Mouse (Mus musculus) left cerebral cortex, postnatal 10 days (tissue): ENCODE results near the gene Tespa1. TPM values are rescaled to one million over a fixed set of nuclear protein-coding genes. Genes with fewer than 3 reads are reported as not detected.
A peak's percentile ranks its signal among the peaks of the same experiment; 100 is the strongest.
"Not testable (repeated sequence)": the region's sequence is repeated elsewhere in the genome, so short reads cannot be mapped to it uniquely, and the experiment has no call there.

Experiments
- DNase-seq, 2 experiments: peaks; one replicate each; pipeline ENCODE4 v3.0.0; 2021 to 2022; ENCODE audit warnings: low spot score in 2 of 2, mixed read lengths in 1 of 2; ENCODE audit errors: extremely low spot score in 1 of 2
- intact Hi-C: fragments of 180-260 bp; cut with DNase I; formaldehyde crosslinking; loops from one replicate; pipeline ENCODE4 v1.15.1; 2025
- total RNA-seq, 2 experiments: library from RNA; stranded (reverse); gene quantifications; 2 replicates each; pipeline ENCODE4 v1.2.3; 2021

Tespa1 gene
- total RNA-seq = 1 to 10 TPM; 1.8 to 2.4 TPM

- intact Hi-C loops = no loop called here
- no peak for DNase-seq
These were observed at the start of gene Tespa1 for GRCm38 (mm10) chr10:130322637-130323036. Gene Tespa1 (plus strand): TSS chr10:130322870.

GRCm38 (mm10) chr10:130275759-130276158 lies 46.9 kb upstream of the Tespa1 start:
- intact Hi-C loops = no loop called here
- DNase-seq = no peak

GRCm38 (mm10) chr10:130276496-130276895 lies 46.2 kb upstream of the Tespa1 start:
- no peak for DNase-seq
- intact Hi-C loops = no loop called here

GRCm38 (mm10) chr10:130280066-130280465 lies 42.6 kb upstream of the Tespa1 start, which contains the start of gene Neurod4:
Gene Neurod4 (minus strand): TSS chr10:130280240.
- intact Hi-C loops = no loop called here
- DNase-seq = peak in 1 of 2 experiments; percentile 38

GRCm38 (mm10) chr10:130281982-130282449 lies 40.7 kb upstream of the Tespa1 start:
- no peak for DNase-seq
- intact Hi-C loops = no loop called here

GRCm38 (mm10) chr10:130287201-130287600 lies 35.5 kb upstream of the Tespa1 start:
- intact Hi-C loops = no loop called here
- peak in 1 of 2 experiments; percentile 2 for DNase-seq

GRCm38 (mm10) chr10:130288007-130288406 lies 34.7 kb upstream of the Tespa1 start:
- DNase-seq = no peak
- intact Hi-C loops = no loop called here

- no peak for DNase-seq
- intact Hi-C loops = no loop called here
These were observed 28.8 kb upstream of the Tespa1 start for GRCm38 (mm10) chr10:130293741-130294408.

- not testable (repeated sequence) for DNase-seq
- intact Hi-C loops = loop anchor here (2.0 kb wide), 1 partner anchor 70 kb away; no protein-coding TSS in a partner anchor
These were observed 23.9 kb upstream of the Tespa1 start for GRCm38 (mm10) chr10:130298748-130299147.

GRCm38 (mm10) chr10:130304138-130304537 lies 18.5 kb upstream of the Tespa1 start:
- intact Hi-C loops, DNase-seq: not testable (repeated sequence)

GRCm38 (mm10) chr10:130311534-130312227 lies 11.0 kb upstream of the Tespa1 start:
- intact Hi-C loops = no loop called here
- DNase-seq = no peak

- no peak for DNase-seq
- intact Hi-C loops = no loop called here
These were observed 9.1 kb upstream of the Tespa1 start for GRCm38 (mm10) chr10:130313531-130313930.

- peak in 1 of 2 experiments; percentile 31 for DNase-seq
These were observed 8.4 kb upstream of the Tespa1 start for GRCm38 (mm10) chr10:130314110-130314829.

GRCm38 (mm10) chr10:130315846-130316245 lies 6.8 kb upstream of the Tespa1 start:
- intact Hi-C loops = no loop called here
- no peak for DNase-seq

More at GRCm38 (mm10) chr10:130314110-130314829, 8.4 kb upstream of the Tespa1 start:
- intact Hi-C loops = no loop called here

GRCm38 (mm10) chr10:130318720-130319119 lies 4.0 kb upstream of the Tespa1 start:
- DNase-seq = no peak
- intact Hi-C loops = no loop called here

GRCm38 (mm10) chr10:130320715-130321114 lies 2.0 kb upstream of the Tespa1 start:
- intact Hi-C loops = no loop called here
- DNase-seq = no peak

- intact Hi-C loops = no loop called here
These were observed 608 bp upstream of the Tespa1 start for GRCm38 (mm10) chr10:130322062-130322461.

GRCm38 (mm10) chr10:130324243-130324642 lies 1.6 kb downstream of the Tespa1 start:
- intact Hi-C loops = no loop called here
- no peak for DNase-seq

More at GRCm38 (mm10) chr10:130322062-130322461, 608 bp upstream of the Tespa1 start:
- no peak for DNase-seq

- intact Hi-C loops = no loop called here
These were observed 8.0 kb downstream of the Tespa1 start for GRCm38 (mm10) chr10:130330711-130331110.

More at GRCm38 (mm10) chr10:130330711-130331110, 8.0 kb downstream of the Tespa1 start:
- no peak for DNase-seq
